Mouse (Mus musculus) lung, postnatal 0 days (tissue): Measurements from ENCODE around the gene Apc2.

Source experiments
- CTCF ChIP-seq: IDR thresholded peaks from 2 replicates; pipeline ENCODE4 v1.5.1; 2016; ENCODE audit warnings: antibody characterized with exemption, mild to moderate bottlenecking
- EP300 ChIP-seq: IDR thresholded peaks from 2 replicates; pipeline ENCODE4 v1.6.1; 2016; ENCODE audit warnings: antibody characterized with exemption, mild to moderate bottlenecking, control low read depth

- TF ChIP-seq CTCF (no peak), EP300 (no peak)
Observed at GRCm38 (mm10) chr10:80262169-80262568, 33.6 kb upstream of the Apc2 start.
